Mouse (Mus musculus): ENCODE data around the gene Atg10. TPM values are rescaled to one million over a fixed set of nuclear protein-coding genes. Genes with fewer than 3 reads are reported as not detected.

The Atg10 gene
- polyA plus RNA-seq, 1 experiment from 2014 or later = 21.5 TPM

DNA sequence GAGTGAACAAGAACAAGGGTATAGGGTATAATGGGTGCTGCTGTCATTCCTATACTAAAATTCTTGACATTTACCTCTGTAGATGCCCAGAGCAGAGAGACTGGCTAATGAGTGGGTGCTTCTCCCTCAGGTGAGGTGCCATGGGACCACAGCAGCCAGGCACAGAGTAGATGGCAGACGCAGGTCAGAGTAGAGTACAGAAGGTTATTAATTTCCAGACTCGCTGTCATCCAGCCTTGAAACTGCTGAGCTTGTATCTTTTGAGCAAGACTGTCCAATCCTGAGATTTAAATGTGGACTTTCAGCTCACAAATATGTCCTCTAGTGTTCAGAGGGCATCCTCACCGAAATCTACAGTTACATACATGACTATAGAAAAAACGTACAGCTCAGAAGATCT lies 128.9 kb downstream of the Atg10 start:
- 0 out of 2 replicates have a peak overlapping the region, but pooled peaks have one; percentile 56 for H3K27ac ChIP-seq (replicated peaks)
- H3K4me1 ChIP-seq (replicated peaks) = peaks cover 14% of the 10 kb centered on the region
- H3K4me2 ChIP-seq = no peak overlapping the region; the same call in 1 of the 2 replicates
- H3K9me3 ChIP-seq = peaks cover 4% of the 10 kb centered on the region; the same call in 1 of the 2 replicates
- 84% methylated on average over 4 of the region's 4 CpGs for WGBS
- ATAC-seq (ENCODE audit: low read depth) = no peak
- no peak overlapping the region for H3K4me3 ChIP-seq
- no peak overlapping the region for H3K9ac ChIP-seq
- no peaks in the 10 kb centered on the region for H3K27me3 ChIP-seq
- H3K36me3 ChIP-seq = no peaks in the 10 kb centered on the region

DNA sequence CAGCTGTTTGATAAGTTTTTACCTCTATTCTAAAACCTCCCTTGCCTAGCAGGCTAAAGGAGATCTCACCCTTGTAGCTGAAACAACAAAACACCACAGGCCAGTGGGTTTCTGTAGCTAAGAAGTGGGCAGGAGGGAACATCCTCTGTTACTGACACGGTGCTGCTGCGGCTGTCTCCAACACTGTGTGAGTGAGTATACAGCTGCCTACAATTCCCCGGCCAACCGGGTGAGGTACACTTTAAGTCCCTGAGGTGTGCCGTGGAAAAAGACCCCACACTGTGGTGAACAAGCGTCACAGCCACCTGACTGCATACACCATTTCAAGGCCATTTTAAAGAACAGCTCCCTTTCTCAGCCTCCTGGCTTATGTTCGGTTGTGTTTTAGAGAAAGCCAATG lies 129.6 kb downstream of the Atg10 start:
- peaks cover 14% of the 10 kb centered on the region for H3K4me1 ChIP-seq (replicated peaks)
- H3K4me2 ChIP-seq = peak overlapping the region; percentile 13; the same call in 1 of the 2 replicates
- H3K27ac ChIP-seq (replicated peaks) = peak overlapping the region; percentile 56
- H3K36me3 ChIP-seq = no peaks in the 10 kb centered on the region
- H3K9me3 ChIP-seq = peaks cover 4% of the 10 kb centered on the region; the same call in 1 of the 2 replicates
- H3K27me3 ChIP-seq = no peaks in the 10 kb centered on the region
- peak; percentile 69 for ATAC-seq (ENCODE audit: low read depth)
- H3K9ac ChIP-seq = peak overlapping the region; percentile 34; the same call in 1 of the 2 replicates
- H3K4me3 ChIP-seq = no peak overlapping the region
- 46% methylated on average over 7 of the region's 7 CpGs for WGBS

DNA sequence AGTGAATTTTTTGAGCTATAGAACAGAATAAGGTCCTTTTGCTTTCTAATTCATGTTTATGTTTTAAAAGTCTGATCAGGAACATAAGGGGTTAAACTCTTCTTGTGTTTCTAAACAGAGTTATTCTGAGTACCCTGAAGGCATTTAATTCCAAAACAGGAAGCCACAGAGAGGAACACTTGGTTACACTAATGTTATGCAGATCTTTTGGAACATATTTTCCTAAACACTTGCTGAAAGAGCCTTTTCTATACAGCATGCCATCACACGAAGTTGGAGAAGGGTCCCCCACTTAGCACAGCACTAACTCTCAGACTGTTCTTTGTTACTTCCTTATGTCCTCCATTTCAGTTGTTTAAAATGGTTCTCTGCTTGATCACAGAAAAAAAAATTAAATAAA lies 130.2 kb downstream of the Atg10 start:
- no peak overlapping the region for H3K4me3 ChIP-seq
- no peak overlapping the region for H3K4me2 ChIP-seq
- 0 out of 2 replicates have a peak, but pooled peaks cover 4% of the 10 kb centered on the region for H3K9me3 ChIP-seq
- H3K27me3 ChIP-seq = no peaks in the 10 kb centered on the region
- WGBS = 5% methylated on average over 1 of the region's 1 CpGs
- H3K27ac ChIP-seq (replicated peaks) = peak overlapping the region; percentile 34; the same call in 1 of the 2 replicates
- H3K4me1 ChIP-seq (replicated peaks) = peaks cover 14% of the 10 kb centered on the region
- no peaks in the 10 kb centered on the region for H3K36me3 ChIP-seq
- no peak overlapping the region for H3K9ac ChIP-seq
- no peak for ATAC-seq (ENCODE audit: low read depth)

- H3K9ac ChIP-seq = no peak overlapping the region
- no peaks in the 10 kb centered on the region for H3K27me3 ChIP-seq
- H3K4me3 ChIP-seq = no peak overlapping the region
- H3K9me3 ChIP-seq = 0 out of 2 replicates have a peak, but pooled peaks cover 4% of the 10 kb centered on the region
- 24% methylated on average over 6 of the region's 6 CpGs for WGBS
- peak overlapping the region; percentile 10; the same call in 1 of the 2 replicates for H3K4me2 ChIP-seq
- H3K27ac ChIP-seq (replicated peaks) = no peak overlapping the region
- ATAC-seq (ENCODE audit: low read depth) = peak; percentile 77
- no peaks in the 10 kb centered on the region for H3K36me3 ChIP-seq
- peaks cover 14% of the 10 kb centered on the region for H3K4me1 ChIP-seq (replicated peaks)
Measured at GRCm38 (mm10) chr13:91093162-91093561, 130.6 kb downstream of the Atg10 start.

- 93% methylated on average over 2 of the region's 2 CpGs for WGBS
- Histone ChIP-seq H3K27me3 (no peaks in the 10 kb centered on the region), H3K9me3 (0 out of 2 replicates have a peak, but pooled peaks cover 4% of the 10 kb centered on the region), H3K36me3 (no peaks in the 10 kb centered on the region), H3K4me1 (replicated peaks) (peaks cover 14% of the 10 kb centered on the region), H3K4me2 (no peak overlapping the region), H3K9ac (no peak overlapping the region), H3K4me3 (no peak overlapping the region), H3K27ac (replicated peaks) (no peak overlapping the region)
- no peak for ATAC-seq (ENCODE audit: low read depth)
Measured at GRCm38 (mm10) chr13:91091731-91092190, 132.0 kb downstream of the Atg10 start.

DNA sequence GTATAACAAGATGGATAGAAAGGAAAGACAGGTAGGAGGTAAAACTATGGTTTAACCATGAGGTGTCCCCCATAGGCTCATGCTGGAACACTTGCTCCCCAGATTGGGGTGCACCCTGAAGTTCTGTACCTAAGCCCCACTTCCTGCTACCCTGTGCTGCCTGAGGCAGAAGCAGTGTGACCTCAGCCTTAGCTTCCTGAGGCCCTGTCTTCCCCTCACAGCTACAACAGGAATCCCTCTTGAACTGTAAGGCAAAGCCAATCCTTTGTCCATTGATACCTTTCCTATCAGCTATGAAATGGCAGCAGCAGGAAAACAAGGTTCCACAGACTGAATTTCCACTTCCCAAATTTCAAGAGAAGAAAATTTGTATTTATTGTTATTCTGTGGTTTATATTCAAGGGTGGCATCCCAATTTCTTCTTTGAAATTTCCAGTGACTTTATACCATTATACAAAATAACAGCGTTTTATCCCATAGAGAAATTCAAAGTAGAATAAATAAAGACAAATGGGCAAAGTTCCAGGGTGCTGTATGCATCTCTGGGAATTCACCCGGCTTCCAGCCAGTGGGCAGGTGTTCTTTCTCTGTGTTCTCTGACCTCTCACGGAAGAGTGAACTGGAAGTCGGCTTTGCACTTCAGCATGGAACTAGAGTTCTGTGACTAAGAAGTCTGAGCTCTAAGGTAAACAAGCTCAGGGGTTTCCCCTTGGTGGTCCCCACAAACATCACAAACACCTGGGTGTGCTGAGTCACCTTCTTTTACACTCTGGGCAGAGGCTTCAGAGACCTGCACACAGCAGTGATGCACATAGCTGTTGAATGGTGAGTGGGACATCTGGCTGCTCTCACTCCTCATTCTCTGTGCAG lies 132.7 kb downstream of the Atg10 start:
- H3K9ac ChIP-seq = no peak overlapping the region
- H3K36me3 ChIP-seq = no peaks in the 10 kb centered on the region
- H3K9me3 ChIP-seq = 0 out of 2 replicates have a peak, but pooled peaks cover 4% of the 10 kb centered on the region
- no peak overlapping the region for H3K4me3 ChIP-seq
- H3K4me2 ChIP-seq = no peak overlapping the region
- no peaks in the 10 kb centered on the region for H3K27me3 ChIP-seq
- ATAC-seq (ENCODE audit: low read depth) = no peak
- H3K4me1 ChIP-seq (replicated peaks) = peaks cover 14% of the 10 kb centered on the region
- H3K27ac ChIP-seq (replicated peaks) = no peak overlapping the region
- WGBS = 70% methylated on average over 4 of the region's 4 CpGs

DNA sequence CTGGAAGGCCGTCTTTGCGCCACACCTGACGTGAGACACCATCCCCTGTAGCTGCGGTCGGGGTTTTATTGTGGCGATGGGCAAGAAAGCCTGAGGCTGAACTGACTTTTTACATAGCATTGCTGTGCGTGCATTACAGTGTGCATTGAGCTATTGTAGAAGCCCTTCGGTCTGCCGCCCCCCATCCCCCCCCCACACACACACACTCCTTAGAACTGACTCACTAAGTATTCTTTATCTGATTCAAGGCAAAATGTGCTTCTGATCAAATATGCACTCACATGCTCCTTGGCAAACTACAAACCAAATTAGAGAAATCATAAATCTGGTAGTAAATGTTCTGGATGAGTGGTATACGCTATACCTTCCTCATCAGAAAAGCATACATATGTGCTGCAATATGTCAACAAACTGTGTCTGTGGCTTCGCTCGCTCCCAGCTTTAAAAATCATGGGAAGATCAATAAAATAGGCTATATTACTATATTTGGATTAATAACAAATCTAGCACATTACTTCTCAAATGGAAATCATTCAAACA lies 137.3 kb downstream of the Atg10 start:
- WGBS = 85% methylated on average over 12 of the region's 12 CpGs
- Histone ChIP-seq H3K4me2 (no peak overlapping the region), H3K36me3 (no peaks in the 10 kb centered on the region), H3K27me3 (no peaks in the 10 kb centered on the region), H3K4me3 (no peak overlapping the region), H3K27ac (replicated peaks) (no peak overlapping the region), H3K9ac (no peak overlapping the region), H3K4me1 (replicated peaks) (no peaks in the 10 kb centered on the region), H3K9me3 (0 out of 2 replicates have a peak, but pooled peaks cover 4% of the 10 kb centered on the region)
- ATAC-seq (ENCODE audit: low read depth) = no peak

DNA sequence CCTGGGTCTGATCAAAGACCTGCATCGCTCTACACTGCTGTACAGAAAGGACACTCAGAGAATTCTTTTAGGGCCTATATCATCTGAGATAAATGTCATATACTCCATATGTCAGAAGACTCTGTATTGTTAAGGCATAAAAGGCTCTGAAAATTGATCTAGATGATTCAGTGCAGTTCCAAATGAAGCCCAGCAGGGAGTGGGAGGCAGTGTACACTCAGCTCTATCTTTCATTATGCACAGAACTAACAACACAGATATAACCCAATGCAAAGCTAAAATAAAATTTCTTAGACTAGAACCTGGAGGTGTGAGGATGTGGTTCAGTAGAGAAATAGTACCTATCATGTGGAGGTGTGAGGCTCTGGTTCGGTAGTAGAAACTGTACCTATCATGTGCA lies 151.4 kb downstream of the Atg10 start:
- no peak for ATAC-seq (ENCODE audit: low read depth)
- H3K9ac ChIP-seq = no peak overlapping the region
- no peak overlapping the region for H3K27ac ChIP-seq (replicated peaks)
- H3K36me3 ChIP-seq = no peaks in the 10 kb centered on the region
- no peak overlapping the region for H3K4me2 ChIP-seq
- 92% methylated on average over 2 of the region's 2 CpGs for WGBS
- H3K27me3 ChIP-seq = no peaks in the 10 kb centered on the region
- H3K9me3 ChIP-seq = no peaks in the 10 kb centered on the region
- no peaks in the 10 kb centered on the region for H3K4me1 ChIP-seq (replicated peaks)
- no peak overlapping the region for H3K4me3 ChIP-seq

GRCm38 (mm10) chr13:91060871-91061270 lies 162.9 kb downstream of the Atg10 start:
- ATAC-seq (ENCODE audit: low read depth) = no peak
- H3K4me1 ChIP-seq (replicated peaks) = no peaks in the 10 kb centered on the region
- H3K27ac ChIP-seq (replicated peaks) = no peak overlapping the region
- no peaks in the 10 kb centered on the region for H3K36me3 ChIP-seq
- no peak overlapping the region for H3K4me2 ChIP-seq
- H3K9me3 ChIP-seq = no peaks in the 10 kb centered on the region
- WGBS = 90% methylated on average over 5 of the region's 5 CpGs
- H3K4me3 ChIP-seq = no peak overlapping the region
- H3K27me3 ChIP-seq = no peaks in the 10 kb centered on the region
- no peak overlapping the region for H3K9ac ChIP-seq

- H3K4me2 ChIP-seq = no peak overlapping the region
- H3K4me1 ChIP-seq (replicated peaks) = no peaks in the 10 kb centered on the region
- 0 out of 2 replicates have a peak, but pooled peaks cover 9% of the 10 kb centered on the region for H3K9me3 ChIP-seq
- ATAC-seq (ENCODE audit: low read depth) = no peak
- H3K27ac ChIP-seq (replicated peaks) = no peak overlapping the region
- H3K4me3 ChIP-seq = no peak overlapping the region
- WGBS = 87% methylated on average over 4 of the region's 4 CpGs
- no peak overlapping the region for H3K9ac ChIP-seq
- H3K36me3 ChIP-seq = no peaks in the 10 kb centered on the region
- H3K27me3 ChIP-seq = no peaks in the 10 kb centered on the region
Measured at GRCm38 (mm10) chr13:91048171-91048570, 175.6 kb downstream of the Atg10 start.

GRCm38 (mm10) chr13:91046851-91047250 lies 176.9 kb downstream of the Atg10 start:
- Histone ChIP-seq H3K27me3 (no peaks in the 10 kb centered on the region), H3K9me3 (0 out of 2 replicates have a peak, but pooled peaks cover 9% of the 10 kb centered on the region), H3K4me3 (no peak overlapping the region), H3K4me2 (no peak overlapping the region), H3K4me1 (replicated peaks) (no peaks in the 10 kb centered on the region), H3K9ac (no peak overlapping the region), H3K36me3 (no peaks in the 10 kb centered on the region), H3K27ac (replicated peaks) (no peak overlapping the region)
- ATAC-seq (ENCODE audit: low read depth) = no peak
- WGBS = 91% methylated on average over 5 of the region's 5 CpGs

DNA sequence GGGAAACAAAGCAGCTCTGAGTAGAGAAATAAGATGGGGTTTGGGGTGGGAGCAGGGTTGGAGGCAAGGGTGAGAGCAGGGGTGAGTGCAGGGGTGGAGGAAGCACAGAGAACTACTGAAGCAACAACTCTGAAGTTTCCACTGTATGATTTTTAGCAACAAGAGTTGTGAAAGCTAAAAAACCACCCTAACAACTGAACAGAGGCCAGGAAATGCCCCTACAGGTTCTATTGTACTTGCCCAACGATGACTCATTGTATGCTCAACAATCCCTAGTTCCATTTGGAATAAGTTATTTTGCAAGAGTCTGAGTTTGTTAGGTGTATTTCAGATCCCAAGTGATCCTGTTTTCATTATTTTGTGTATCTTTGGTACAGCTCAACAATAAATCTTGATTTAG lies 182.5 kb downstream of the Atg10 start:
- H3K4me1 ChIP-seq (replicated peaks) = no peaks in the 10 kb centered on the region
- H3K9ac ChIP-seq = no peak overlapping the region
- no peaks in the 10 kb centered on the region for H3K9me3 ChIP-seq
- WGBS = 97% methylated on average over 1 of the region's 1 CpGs
- no peaks in the 10 kb centered on the region for H3K36me3 ChIP-seq
- H3K4me3 ChIP-seq = no peak overlapping the region
- H3K27ac ChIP-seq (replicated peaks) = no peak overlapping the region
- no peak for ATAC-seq (ENCODE audit: low read depth)
- no peak overlapping the region for H3K4me2 ChIP-seq
- no peaks in the 10 kb centered on the region for H3K27me3 ChIP-seq

Data from neural tube, embryonic 13.5 days (tissue).